Mouse (Mus musculus): ENCODE data around the gene Fli1. TPM values are rescaled to one million over a fixed set of nuclear protein-coding genes. Genes with fewer than 3 reads are reported as not detected.
A peak's percentile ranks its signal among the peaks of the same experiment; 100 is the strongest.

The Fli1 gene
- polyA plus RNA-seq, 2 experiments: 10.1 to 22.2 TPM

GRCm38 (mm10) chr9:32500063-32500462 is 42.6 kb downstream of the Fli1 start:
- ATAC-seq (ENCODE audit: low FRiP score, low read depth) (no peak), DNase-seq (ENCODE audit: low spot score) (no peak)
- Histone ChIP-seq H3K9me3 (ENCODE audit: control insufficient read depth, low read length) (no peaks in the 10 kb centered on the region), H3K4me2 (replicated peaks; ENCODE audit: low read depth, low read length, severe bottlenecking) (no peak overlapping the region), H3K9ac (ENCODE audit: low read depth, low read length, severe bottlenecking) (no peak overlapping the region), H3K27me3 (ENCODE audit: control insufficient read depth, insufficient read depth, low read length) (no peaks in the 10 kb centered on the region), H3K4me1 (ENCODE audit: control insufficient read depth, insufficient read depth, low read length) (peaks cover 23% of the 10 kb centered on the region), H3K4me3 (replicated peaks; ENCODE audit: low read length) (no peak overlapping the region), H3K27ac (replicated peaks; ENCODE audit: low read depth, low read length) (no peak overlapping the region), H3K36me3 (ENCODE audit: control insufficient read depth, insufficient read depth, low read length) (no peaks in the 10 kb centered on the region)
- 55% methylated on average over 5 of the region's 5 CpGs for WGBS
- TF ChIP-seq POLR2A (IDR thresholded peaks at IDR 0.05; ENCODE audit: borderline replicate concordance, extremely low read depth, insufficient read depth, insufficient read length): no peak

- H3K27ac ChIP-seq (replicated peaks; ENCODE audit: low read depth, low read length): no peak overlapping the region
- no peak overlapping the region for H3K4me2 ChIP-seq (replicated peaks; ENCODE audit: low read depth, low read length, severe bottlenecking)
- no peak for ATAC-seq (ENCODE audit: low FRiP score, low read depth)
- TF ChIP-seq POLR2A (IDR thresholded peaks at IDR 0.05; ENCODE audit: borderline replicate concordance, extremely low read depth, insufficient read depth, insufficient read length): no peak
- no peak for DNase-seq (ENCODE audit: low spot score)
- no peaks in the 10 kb centered on the region for H3K36me3 ChIP-seq (ENCODE audit: control insufficient read depth, insufficient read depth, low read length)
- peaks cover 28% of the 10 kb centered on the region for H3K4me1 ChIP-seq (ENCODE audit: control insufficient read depth, insufficient read depth, low read length)
- no peak overlapping the region for H3K9ac ChIP-seq (ENCODE audit: low read depth, low read length, severe bottlenecking)
- 36% methylated on average over 6 of the region's 6 CpGs for WGBS
- no peaks in the 10 kb centered on the region for H3K27me3 ChIP-seq (ENCODE audit: control insufficient read depth, insufficient read depth, low read length)
- H3K4me3 ChIP-seq (replicated peaks; ENCODE audit: low read length): no peak overlapping the region
- no peaks in the 10 kb centered on the region for H3K9me3 ChIP-seq (ENCODE audit: control insufficient read depth, low read length)
These were observed 43.2 kb downstream of the Fli1 start for GRCm38 (mm10) chr9:32499469-32499868.

- H3K4me1 ChIP-seq (ENCODE audit: control insufficient read depth, insufficient read depth, low read length): peaks cover 28% of the 10 kb centered on the region
These were observed 47.0 kb downstream of the Fli1 start for GRCm38 (mm10) chr9:32495643-32495997.

GRCm38 (mm10) chr9:32494891-32495642 is 47.6 kb downstream of the Fli1 start:
- TF ChIP-seq POLR2A (IDR thresholded peaks at IDR 0.05; ENCODE audit: borderline replicate concordance, extremely low read depth, insufficient read depth, insufficient read length): no peak
- Histone ChIP-seq H3K27me3 (ENCODE audit: control insufficient read depth, insufficient read depth, low read length) (no peaks in the 10 kb centered on the region), H3K4me2 (replicated peaks; ENCODE audit: low read depth, low read length, severe bottlenecking) (peak overlapping the region; percentile 28), H3K4me1 (ENCODE audit: control insufficient read depth, insufficient read depth, low read length) (peaks cover 32% of the 10 kb centered on the region), H3K9ac (ENCODE audit: low read depth, low read length, severe bottlenecking) (peak overlapping the region; percentile 17; the same call in 1 of the 2 replicates), H3K9me3 (ENCODE audit: control insufficient read depth, low read length) (no peaks in the 10 kb centered on the region), H3K4me3 (replicated peaks; ENCODE audit: low read length) (no peak overlapping the region), H3K36me3 (ENCODE audit: control insufficient read depth, insufficient read depth, low read length) (no peaks in the 10 kb centered on the region), H3K27ac (replicated peaks; ENCODE audit: low read depth, low read length) (peak overlapping the region; percentile 71)
- ATAC-seq (ENCODE audit: low FRiP score, low read depth): peak; percentile 76
- peak; percentile 49 for DNase-seq (ENCODE audit: low spot score)
- WGBS: 6% methylated on average over 8 of the region's 8 CpGs

More at GRCm38 (mm10) chr9:32495643-32495997, 47.0 kb downstream of the Fli1 start:
- Histone ChIP-seq H3K27me3 (ENCODE audit: control insufficient read depth, insufficient read depth, low read length) (no peaks in the 10 kb centered on the region), H3K9ac (ENCODE audit: low read depth, low read length, severe bottlenecking) (peak overlapping the region; percentile 17; the same call in 1 of the 2 replicates), H3K4me2 (replicated peaks; ENCODE audit: low read depth, low read length, severe bottlenecking) (peak overlapping the region; percentile 28), H3K9me3 (ENCODE audit: control insufficient read depth, low read length) (no peaks in the 10 kb centered on the region), H3K27ac (replicated peaks; ENCODE audit: low read depth, low read length) (peak overlapping the region; percentile 71), H3K4me3 (replicated peaks; ENCODE audit: low read length) (no peak overlapping the region), H3K36me3 (ENCODE audit: control insufficient read depth, insufficient read depth, low read length) (no peaks in the 10 kb centered on the region)
- no peak for TF ChIP-seq POLR2A (IDR thresholded peaks at IDR 0.05; ENCODE audit: borderline replicate concordance, extremely low read depth, insufficient read depth, insufficient read length)
- 21% methylated on average over 7 of the region's 7 CpGs for WGBS
- ATAC-seq (ENCODE audit: low FRiP score, low read depth): no peak
- no peak for DNase-seq (ENCODE audit: low spot score)

DNA sequence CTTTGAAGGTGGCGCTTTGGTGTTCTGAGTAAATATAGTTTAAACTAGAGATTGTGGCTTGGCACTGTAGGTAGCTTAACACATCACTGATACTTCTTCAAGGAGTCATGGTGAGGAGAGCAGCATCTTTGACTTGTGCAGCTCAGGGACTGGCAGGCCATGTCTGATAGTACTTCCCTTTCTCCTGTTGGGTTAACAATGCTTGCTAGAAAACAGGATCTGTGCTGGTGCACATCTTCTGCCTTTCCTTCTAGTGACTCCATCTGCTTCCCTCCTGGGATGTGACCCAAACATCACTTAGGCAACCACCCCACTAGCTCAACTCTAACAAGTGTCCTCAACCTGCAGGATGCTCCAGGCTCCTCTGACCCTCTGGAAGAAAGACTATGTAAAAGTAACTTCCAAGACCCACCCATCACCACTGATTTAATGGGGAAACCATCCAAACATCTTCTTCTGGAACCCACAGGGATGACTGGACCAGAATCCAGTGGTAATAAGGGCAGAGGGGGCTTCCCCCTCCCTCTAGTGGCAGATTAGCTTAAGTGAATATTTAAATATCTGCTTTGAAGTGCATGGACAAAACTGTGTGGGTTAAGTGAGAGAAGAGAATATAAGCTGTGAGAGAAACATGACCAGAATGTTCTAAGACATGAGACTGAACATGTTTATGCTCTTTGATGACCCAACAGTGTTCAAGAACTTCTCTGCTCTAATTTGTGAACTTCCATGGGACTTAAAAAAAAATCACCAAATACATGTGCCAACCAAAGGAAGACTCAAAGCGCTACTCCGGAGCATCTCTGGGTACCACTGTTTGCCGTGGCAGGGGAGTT is 48.9 kb downstream of the Fli1 start:
- ATAC-seq (ENCODE audit: low FRiP score, low read depth) (no peak), DNase-seq (ENCODE audit: low spot score) (no peak)
- WGBS: 78% methylated on average over 4 of the region's 4 CpGs
- Histone ChIP-seq H3K4me2 (replicated peaks; ENCODE audit: low read depth, low read length, severe bottlenecking) (no peak overlapping the region), H3K36me3 (ENCODE audit: control insufficient read depth, insufficient read depth, low read length) (no peaks in the 10 kb centered on the region), H3K27me3 (ENCODE audit: control insufficient read depth, insufficient read depth, low read length) (no peaks in the 10 kb centered on the region), H3K4me1 (ENCODE audit: control insufficient read depth, insufficient read depth, low read length) (peaks cover 39% of the 10 kb centered on the region), H3K4me3 (replicated peaks; ENCODE audit: low read length) (no peak overlapping the region), H3K9ac (ENCODE audit: low read depth, low read length, severe bottlenecking) (no peak overlapping the region), H3K27ac (replicated peaks; ENCODE audit: low read depth, low read length) (no peak overlapping the region), H3K9me3 (ENCODE audit: control insufficient read depth, low read length) (no peaks in the 10 kb centered on the region)
- TF ChIP-seq POLR2A (IDR thresholded peaks at IDR 0.05; ENCODE audit: borderline replicate concordance, extremely low read depth, insufficient read depth, insufficient read length): no peak

Data from limb, embryonic 14.5 days (tissue).